Mouse (Mus musculus) cerebral cortex, adult 2 months (tissue): ENCODE results near the gene Lpar1.

Experiments used
- WGBS: fragments of 180-500 bp; shearing (Covaris S2); methylation state at CpG from one replicate; pipeline ENCODE4 v1.1.7; 2018; 5-methylcytosine and 5-hydroxymethylcytosine counted together

Lpar1 gene

DNA sequence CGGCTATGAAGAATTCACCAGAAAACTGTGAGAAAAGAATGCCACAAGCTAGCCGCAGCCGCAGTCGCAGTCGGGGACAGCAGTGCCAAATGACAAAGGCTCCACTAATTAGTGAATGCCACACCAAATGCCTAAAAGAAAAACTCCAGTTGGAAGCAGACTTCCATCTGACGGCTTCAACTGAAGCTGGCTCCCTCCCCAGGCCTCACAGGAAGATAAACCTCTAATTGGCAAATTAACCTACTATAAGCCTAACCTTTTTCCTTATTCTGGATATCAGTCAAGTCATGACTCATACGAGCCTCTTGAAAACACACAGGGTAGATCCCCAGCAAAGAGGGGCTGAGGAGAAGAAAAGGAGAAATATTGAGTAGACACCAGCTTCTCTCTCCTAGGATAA is 44.9 kb downstream of the Lpar1 start:
- WGBS, result 56% methylated on average over 7 of the region's 7 CpGs

DNA sequence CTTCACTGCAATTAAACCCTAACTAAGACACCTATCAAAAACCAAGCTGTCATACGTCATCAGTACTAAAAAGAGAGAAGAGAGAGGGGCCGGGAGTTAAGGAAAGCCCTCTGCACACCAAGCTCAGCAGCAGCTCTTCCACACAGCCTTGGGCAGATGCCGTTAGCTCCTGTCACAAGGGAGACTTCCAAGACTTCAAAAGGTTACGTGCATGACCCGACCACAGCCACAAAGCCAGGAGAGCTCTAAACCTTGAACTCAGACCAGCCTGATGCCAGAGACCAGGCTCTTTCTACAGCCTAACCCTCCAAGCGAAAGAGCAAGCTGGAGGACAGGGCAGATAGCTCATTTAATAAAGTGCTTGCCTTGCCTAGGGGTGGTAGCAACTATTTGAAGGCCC is 46.2 kb downstream of the Lpar1 start:
- 95% methylated on average over 6 of the region's 6 CpGs for WGBS

DNA sequence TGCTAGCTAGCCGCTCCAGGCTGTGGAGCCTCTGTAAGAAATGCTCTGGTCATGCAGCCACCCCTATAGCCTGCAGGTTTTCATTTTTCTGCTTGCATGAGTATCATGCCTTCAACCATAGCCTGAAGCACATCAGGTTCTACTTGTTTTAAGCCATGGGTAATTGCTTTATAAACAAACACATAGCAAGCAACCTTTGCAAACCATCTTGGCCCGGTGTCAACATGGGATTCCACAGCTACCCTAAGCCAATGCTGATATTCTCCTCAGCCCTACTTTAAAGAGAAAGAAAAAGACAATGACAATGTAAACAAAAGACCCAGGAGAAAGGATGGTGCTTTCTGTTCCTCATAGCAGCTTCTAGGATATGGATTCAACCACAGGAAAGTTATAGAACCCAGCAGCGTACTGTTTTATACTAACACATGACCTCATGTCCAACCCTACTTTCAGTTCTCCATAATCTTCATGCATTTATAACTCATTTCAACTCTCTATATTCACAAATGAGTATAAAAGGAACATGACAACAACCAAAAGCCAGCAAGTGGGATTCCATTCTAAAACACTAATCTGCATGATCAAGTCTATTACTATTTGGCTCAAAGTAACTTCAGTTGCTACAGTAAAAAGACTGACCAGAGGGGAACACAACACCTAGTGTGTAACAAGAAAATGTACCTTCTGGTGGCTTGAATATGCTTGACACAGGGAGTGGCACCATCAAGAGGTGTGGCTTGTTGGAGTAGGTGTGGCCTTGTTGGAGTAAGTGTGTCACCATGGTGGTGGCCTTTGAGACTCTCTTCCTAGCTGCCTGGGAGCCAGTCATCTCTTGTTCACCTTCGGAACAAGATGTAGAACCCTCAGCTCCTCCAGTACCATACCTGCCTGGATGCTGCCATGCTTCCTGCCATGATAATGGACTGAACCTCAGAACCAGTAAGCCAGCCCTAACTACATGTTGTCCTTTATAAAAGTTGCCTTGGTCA is 46.9 kb downstream of the Lpar1 start:
- 94% methylated on average over 4 of the region's 4 CpGs for WGBS

DNA sequence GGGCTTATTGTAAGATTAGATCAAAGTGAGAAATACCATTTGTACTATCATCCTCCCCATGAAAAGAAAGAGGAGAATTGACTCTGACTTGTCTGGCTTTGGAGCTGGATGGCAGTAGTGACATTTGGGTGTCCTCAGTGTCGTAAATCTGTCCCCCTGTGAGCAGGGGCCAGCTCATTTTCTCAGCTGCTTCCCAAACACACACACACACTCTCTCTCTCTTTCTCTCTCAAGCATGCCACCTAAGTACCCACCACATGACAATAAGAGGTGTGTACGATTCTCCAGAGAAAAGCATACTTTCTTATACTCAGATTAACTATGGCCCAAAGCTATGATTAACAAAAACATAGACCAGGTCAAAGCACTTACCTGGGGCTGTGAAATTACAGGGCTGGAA is 49.4 kb downstream of the Lpar1 start:
- 96% methylated on average over 2 of the region's 2 CpGs for WGBS

DNA sequence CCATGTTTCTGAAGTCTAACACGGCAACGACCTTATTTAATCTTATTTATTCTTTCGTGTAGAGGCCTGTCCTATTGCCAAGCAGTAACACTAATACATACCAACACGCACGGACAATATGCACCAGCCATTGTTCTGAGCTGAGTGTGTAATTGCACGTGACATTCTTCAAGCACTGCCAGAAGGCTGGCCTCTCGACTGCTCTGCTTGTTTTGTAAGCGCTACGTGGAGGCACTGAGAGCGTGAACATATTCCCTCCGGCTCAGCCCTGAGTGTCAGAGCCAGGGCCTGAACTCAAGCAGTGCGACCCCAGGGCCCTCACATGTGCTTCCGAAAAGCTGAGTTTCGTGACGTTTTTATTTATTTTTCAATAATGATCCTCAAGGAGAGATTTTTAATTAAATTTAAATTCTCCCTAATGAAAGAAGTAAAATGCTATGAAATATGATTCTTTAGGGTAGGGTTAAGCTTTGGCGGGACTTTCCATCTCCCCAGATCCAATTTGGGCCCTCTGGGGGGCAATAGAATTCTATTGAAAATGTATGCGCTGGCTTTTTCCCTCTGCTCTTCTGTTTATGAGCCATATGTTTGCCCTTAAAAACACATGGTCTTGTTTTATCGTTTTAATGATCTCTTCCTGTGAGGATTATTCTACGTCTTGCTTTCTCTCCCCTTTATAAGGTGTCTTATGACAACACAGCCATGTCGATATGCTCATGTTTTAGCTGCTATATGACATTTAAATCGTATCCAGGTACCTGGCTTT is 52.5 kb downstream of the Lpar1 start:
- 83% methylated on average over 21 of the region's 21 CpGs for WGBS

DNA sequence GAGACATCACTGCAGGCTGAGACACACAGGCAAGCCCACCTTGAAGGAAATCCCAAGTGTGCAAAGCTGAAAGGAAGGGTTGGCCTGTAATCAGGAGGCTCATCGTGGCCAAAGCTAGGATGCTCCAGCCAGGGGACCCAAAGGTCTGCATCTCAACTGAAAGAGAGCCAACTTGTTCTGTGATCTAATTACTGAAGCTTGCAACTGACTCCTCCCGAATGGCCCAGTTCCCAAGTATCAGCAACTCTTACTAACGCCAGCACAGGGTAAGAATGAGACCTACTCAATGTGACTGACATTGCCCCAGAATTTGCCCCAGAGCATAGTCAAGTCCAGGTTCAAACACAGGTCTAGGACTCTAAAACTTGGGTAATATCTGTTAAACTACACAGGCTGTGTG is 53.9 kb downstream of the Lpar1 start:
- 46% methylated on average over 3 of the region's 3 CpGs for WGBS

DNA sequence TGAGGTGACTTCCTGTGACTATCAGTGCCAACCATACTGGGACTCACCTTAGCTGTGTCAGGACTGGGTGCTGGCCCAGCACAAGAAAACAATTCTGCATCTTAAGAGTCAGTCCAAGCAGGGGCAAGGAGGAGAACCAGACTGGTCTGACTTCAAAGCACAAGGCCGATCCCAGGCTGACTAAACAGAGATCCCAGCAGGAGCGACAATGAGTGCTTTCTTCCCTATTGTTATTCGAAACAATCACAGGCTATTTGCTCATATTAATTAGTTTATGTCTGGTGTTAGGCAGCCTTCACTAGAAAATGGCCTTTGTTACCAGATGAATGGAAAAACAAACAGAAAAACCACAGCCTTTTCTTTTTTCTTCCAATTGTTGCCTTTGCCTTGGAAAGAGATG is 54.5 kb downstream of the Lpar1 start:
- whole genome bisulfite sequencing, result 75% methylated on average over 3 of the region's 3 CpGs

DNA sequence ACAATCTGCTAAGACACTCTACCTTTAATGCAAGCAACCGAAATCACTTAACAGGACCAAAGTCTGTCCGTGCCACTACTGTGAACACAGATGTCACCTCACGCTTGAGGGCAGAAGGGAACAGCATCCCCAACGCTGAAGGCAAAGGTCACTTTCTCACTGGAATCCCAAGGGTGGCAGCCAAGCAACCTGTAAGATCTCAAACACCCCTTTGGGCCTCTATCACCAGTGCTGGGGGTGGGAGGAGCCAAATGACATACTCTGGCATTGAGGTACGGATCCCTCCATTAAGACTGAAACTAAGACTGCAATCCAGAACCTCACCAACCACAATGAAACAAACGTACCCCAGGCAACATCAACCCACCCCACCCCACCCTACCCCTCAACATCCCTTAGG is 55.0 kb downstream of the Lpar1 start:
- 65% methylated on average over 6 of the region's 6 CpGs for WGBS

DNA sequence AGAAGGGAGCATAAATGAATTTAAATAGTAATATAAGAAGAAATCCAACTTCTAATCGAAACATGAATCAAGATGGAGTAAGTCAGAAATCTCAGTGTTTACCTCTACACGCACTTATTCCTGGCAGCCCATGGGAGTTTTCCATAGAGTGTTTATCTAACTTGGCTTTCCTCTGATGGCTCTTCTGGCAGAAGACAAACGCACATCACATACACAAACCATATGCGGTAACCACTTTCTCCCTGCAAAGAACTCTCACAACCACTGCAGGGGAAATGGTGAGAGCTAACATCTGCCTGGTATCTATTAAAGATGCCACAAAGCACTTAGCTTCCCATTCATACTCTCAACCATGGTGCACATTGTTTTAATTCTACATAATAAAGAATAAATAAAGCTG is 56.4 kb downstream of the Lpar1 start:
- WGBS, result 72% methylated on average over 4 of the region's 4 CpGs

DNA sequence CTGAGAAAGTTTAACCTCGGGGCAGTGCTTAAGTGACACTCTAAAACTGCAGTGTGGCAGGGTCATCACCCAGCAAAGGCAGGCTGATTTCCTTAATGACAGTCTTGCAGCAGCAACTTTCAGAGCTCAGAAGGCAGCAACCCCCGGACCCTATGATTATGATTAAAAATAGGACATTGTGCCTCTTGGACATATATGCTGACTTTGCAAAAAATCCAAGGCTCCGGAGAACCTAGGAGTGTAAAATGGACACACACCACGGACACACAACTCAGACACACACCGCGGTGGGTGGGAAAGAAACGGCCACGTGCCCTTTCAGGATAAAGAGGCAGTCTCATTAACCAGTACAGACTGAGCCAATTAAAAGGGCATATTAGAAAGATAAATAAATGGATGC is 57.0 kb downstream of the Lpar1 start:
- WGBS, result 76% methylated on average over 8 of the region's 8 CpGs

DNA sequence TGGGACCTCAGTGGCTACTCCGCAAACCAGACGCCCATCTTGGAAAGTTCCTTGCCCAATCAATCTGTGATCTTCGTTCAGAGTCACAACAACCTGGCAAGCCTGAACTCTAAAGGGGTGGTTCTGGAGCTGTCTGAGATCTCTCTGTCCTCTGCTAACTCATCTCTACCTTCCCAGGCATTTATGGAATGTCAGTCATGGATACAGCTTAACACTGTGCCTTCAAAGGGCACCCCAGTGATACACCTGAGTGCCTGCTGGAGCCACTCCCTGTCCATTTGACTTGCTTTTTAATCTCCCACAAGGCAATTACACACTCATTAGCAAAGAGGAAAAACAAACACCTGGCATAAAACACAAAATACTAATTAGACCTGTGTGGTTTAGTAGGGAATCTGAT is 62.0 kb downstream of the Lpar1 start:
- 74% methylated on average over 3 of the region's 3 CpGs for WGBS

DNA sequence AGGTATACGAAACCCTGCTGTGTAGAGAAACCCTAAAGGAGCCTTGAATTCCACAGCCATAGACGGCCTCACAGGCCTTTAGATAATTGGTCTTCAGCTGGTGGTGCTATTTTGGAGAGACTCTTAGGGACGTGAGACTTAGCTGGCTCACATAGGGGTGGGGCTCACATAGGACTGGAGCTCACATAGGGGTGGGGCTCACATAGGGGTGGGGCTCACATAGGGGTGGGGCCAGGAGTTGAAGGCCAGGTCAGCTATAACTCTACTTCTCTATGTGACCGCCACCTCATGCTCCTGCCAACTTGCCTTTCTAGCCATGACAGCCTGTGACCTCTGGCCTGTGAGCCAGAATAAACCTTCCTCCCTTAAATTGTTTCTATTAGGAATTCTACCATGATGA is 63.3 kb downstream of the Lpar1 start:
- 86% methylated on average over 4 of the region's 4 CpGs for WGBS

DNA sequence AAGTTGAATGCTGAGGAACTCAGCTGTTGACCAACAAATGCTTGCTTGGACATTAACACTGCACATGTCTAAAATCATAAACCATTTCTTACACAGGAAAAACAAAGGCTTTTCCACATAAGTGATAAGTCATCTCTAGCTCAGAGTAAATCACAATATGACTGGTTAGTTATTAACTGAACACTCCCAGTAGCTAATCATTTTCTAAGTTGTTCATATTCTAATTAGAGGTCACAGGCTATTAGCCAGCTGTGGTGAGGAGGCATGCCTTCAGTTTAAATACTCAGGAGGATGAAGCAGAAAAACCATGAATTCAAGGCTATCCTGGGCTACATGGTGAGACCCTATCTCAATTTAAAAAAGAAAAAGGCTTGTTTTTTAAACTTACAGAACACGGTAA is 75.1 kb downstream of the Lpar1 start:
- WGBS, result 98% methylated on average over 1 of the region's 1 CpGs

DNA sequence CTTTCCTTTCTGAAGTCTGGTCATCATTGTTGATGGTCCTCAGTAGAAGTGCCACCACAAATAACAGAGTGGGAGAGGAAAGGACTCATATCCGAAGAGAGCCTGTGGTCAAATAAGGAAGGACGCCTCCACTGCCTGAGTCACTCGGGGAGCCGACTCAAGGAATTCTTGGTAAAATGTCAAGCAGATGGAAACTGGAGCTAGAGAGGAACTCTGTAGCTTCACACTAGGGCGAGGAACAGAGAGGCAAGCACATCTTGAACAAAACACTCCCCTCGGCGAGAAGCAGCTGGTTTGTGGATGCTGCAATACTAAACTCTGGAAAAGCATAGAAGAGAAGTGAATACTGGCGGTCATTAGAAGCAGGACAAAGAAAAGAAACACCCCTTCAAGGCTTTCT is 76.0 kb downstream of the Lpar1 start:
- 60% methylated on average over 8 of the region's 8 CpGs for WGBS

DNA sequence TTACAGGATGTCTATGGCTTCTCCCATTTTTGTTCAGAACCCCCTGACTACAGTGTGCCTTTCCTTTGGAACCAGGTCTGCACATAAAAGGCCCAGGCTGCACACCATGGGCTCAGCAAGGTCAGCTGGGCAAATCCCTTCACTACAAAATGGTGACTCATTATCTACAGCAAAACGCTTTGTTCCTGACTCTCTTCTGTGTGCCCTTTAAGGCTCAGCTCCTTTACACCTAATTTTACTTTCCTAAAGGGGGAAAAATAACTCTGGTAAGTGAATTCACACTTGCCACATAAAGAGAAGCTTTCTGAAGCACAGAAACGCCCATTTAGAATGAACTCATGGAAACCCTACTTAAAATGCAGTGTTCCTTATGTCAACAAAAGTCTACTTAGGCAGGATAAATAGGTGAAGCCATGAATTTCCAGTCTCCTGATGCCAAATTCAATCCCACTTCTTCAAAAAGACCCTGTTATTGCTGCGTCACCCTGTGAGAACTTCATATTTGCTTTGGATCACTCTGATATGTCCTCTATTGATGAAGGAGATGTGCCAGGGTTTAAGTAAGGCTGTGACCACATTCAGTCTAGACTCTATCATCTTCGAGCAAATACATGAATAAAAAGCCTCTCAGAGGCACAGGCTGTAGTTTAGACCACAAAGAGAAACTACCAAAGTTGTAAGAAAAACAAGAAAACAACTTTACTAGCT is 82.3 kb downstream of the Lpar1 start:
- 55% methylated on average over 4 of the region's 4 CpGs for WGBS

DNA sequence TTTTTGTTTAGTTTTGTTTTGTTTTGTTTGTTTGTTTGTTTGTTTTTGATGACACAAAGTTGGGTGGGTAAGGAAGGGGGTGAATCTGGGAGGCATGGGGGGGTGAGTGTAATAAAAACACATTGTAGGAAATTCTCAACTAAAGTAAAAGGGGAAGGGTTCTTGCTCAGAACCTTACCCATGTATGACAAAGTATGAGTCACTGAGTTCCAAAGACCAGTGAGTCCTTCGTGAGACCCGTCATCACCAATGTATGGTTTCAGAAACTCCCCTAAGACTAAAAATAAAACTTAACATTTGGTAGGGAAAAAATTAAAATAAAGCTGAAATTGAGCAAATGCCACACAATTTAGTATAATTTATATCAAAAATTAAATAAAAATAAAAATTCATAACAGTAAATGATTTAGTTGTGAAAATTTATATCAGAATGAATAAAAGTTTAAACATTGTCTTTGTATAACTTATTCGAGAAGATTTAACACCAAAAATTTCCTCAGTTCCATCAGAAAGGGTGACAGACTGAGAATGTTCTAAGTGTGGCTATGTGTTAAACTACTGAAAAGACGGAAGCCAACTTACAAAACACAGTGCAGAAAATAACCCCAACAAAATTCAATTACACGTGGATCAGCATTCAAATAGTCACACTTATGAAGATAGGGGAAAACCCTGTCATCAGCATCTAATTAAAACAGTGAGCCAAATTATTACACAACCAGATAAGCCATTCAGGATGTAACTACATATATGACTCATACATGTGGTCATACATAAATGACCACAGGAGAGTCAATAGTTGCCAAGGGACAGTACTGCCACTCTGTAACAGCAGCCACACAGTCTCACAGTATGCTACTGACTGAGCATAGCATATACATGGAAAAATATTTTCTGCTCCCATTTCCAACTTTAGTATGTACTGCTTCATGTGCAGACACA is 83.8 kb downstream of the Lpar1 start:
- 53% methylated on average over 5 of the region's 5 CpGs for WGBS

DNA sequence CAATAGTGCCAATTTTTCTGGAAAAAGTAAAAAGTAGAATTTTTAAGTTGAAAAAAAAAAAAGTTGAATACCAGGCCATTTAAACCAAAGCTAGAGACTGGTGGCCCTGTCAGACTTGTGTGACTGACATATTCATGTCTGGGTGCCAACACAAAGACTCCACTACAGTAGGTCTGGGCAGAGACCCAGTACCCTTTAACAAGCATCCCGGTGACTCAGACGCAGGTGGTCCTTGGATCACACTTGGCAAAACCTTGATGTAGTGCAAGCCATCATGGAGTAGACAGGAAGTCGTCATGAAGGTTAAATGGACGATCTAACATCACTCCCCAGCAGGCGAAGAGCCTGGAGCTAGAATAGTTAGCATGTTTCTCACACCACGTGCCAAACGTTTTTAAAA is 84.7 kb downstream of the Lpar1 start:
- WGBS, result 43% methylated on average over 7 of the region's 7 CpGs

DNA sequence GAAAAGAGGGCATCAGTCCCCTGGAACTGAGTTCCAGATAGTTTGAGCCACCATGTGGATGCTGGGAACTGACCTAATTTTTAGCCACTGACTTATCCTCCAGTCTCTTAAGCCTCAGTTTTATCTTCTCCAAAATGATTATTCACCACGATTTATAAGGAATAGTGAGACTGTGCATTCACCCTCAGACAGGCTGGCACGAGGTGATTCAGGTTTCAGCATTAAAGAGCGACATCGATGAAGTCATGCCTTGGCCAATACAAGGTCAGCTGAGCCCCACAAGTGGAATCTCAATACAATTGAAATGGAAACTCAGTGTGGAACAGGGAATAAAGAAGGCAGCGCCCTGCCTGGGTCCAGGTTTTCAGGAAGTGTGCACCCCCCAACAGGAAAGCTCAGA is 88.1 kb downstream of the Lpar1 start:
- WGBS, result 81% methylated on average over 5 of the region's 5 CpGs

DNA sequence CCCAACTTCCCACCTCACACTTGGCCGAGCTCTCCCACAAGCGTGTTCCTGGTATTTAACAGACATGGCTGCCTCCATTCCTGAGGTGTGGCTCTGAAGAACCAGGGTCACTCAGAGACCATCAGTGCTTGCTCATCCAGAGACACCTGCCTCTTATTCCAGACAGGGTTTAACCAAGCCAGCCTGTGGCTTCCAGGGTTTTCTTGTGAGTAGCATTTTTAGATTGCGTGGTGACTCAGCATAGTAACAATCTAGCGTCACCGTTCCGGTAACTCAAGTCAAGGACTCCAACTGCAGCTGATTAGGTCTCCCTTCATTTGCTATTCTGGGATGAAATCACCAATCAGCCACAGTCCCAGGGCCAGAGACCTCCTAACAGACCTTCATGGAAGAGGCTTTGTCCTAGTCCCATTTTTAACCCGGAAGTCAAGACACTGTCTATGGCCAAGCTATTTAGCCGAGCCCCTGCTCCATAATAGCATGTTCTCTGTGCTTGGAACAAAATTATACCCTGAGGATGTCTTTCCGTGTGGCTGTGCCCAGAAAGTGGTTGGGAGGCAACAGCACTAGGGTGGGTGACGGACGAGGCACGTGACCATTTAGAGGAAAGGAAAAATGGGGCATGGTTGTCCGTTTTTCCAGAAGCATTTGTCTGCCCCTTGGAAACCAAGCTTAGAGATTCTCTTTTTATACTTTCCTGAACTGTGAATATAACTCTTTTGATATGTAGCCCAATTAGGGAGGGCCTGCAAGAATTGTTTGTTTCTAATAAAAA is 89.1 kb downstream of the Lpar1 start:
- WGBS, result 50% methylated on average over 13 of the region's 13 CpGs

DNA sequence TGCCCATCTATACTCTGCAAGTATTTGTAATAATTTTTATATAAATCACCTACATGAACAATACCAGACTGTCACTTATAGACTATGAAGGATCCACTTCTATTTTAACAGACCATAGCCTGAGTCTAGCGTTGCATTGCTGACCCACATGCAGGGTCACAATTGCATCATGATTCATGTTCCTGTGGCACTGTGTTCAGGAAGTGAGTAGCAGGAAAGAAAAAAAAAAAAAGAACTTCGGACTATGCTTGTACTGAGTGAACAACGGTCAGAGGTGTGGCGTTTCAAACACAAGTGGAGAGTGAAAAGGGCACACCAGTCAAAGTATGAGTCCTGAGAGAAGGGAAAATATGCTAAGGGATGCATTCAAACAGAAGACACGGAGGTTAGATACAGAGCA is 90.7 kb downstream of the Lpar1 start:
- 68% methylated on average over 5 of the region's 5 CpGs for WGBS
